In the genomic region with DNA sequence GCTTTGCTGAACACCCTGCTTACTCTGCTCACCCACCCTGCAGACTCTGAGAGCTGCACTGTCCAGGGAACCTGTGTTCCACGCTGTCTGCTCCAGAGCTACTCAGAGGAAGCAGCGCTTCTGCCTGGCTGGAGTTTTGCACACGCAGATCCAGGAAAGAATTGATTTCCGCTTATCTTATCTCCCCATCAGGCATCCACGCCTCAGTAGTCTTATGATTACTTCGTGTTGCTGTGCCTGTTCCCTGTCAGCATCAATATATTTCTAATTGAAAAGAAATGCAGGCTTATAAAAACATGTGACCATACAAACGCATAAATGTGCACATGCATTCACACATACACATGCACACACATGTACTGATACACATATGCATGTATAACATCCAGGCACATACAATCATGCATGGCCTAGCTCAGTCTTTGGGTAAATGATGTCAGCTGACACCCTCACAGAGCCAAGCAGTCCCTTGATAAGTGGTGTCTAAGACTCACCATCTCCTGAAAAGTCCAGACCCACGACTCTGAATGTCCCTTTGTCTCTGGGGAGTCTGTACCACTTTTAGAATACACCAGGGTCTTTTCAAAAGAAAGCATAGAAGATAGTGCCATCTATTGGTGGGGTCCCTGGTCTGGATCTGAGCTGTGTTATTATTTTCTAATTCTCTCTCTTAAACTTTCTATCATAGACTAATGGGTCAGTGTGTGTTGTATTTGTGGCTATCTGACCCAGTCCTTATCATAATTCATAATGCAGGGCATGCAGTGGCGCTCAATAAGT, we compare ENCODE assay signal across 19 mouse cellular contexts. TPM values are rescaled to one million over a fixed set of nuclear protein-coding genes. Genes with fewer than 3 reads are reported as not detected.
DNase-seq lines count a peak whose midpoint lies in the region; ATAC-seq lines count a peak whose summit lies in the region.
"Had no signal": no experiment of that assay in that cellular context is flagged by ENCODE, and none has a peak within 500 bp of the region (broad histone marks: within the 10 kb centered on the region; RNA-seq: fewer than 3 reads in every experiment).

No protein-coding gene starts in this region.

- peak overlapping the region; percentile 81; the same call in 1 of the 2 replicates for H3K27ac ChIP-seq in hindbrain, embryonic 10.5 days
- H3K27ac ChIP-seq in hindbrain, embryonic 12.5 days, result no peak overlapping the region
- 0 out of 2 replicates have a peak overlapping the region, but pooled peaks have one; percentile 12 for H3K27ac ChIP-seq in hindbrain, embryonic 14.5 days
- H3K27ac ChIP-seq in midbrain, embryonic 15.5 days, result 0 out of 2 replicates have a peak overlapping the region, but pooled peaks have one; percentile 23
- H3K27ac ChIP-seq in neural tube, embryonic 15.5 days (replicated peaks), result no peak overlapping the region
- H3K27ac ChIP-seq: heart, embryonic 13.5 days; intestine, embryonic 15.5 days; limb, embryonic 13.5 days; liver, embryonic 13.5 days; stomach, postnatal 0 days had no signal

- H3K4me3 ChIP-seq in hindbrain, embryonic 10.5 days, result no peak overlapping the region
- no peak overlapping the region for H3K4me3 ChIP-seq in hindbrain, embryonic 12.5 days
- H3K4me3 ChIP-seq in hindbrain, embryonic 14.5 days (replicated peaks; ENCODE audit: low read length), result no peak overlapping the region
- H3K4me3 ChIP-seq in midbrain, embryonic 15.5 days, result no peak overlapping the region
- no peak overlapping the region for H3K4me3 ChIP-seq in neural tube, embryonic 15.5 days (replicated peaks)
- H3K4me3 ChIP-seq: heart, embryonic 13.5 days; intestine, embryonic 15.5 days; limb, embryonic 13.5 days; liver, embryonic 13.5 days had no signal

- WGBS in hindbrain, embryonic 10.5 days, result 78% methylated on average over 9 of the region's 9 CpGs
- 61% methylated on average over 9 of the region's 9 CpGs for WGBS in hindbrain, embryonic 12.5 days
- WGBS in hindbrain, embryonic 14.5 days, result 56% methylated on average over 9 of the region's 9 CpGs
- WGBS in midbrain, embryonic 15.5 days, result 53% methylated on average over 9 of the region's 9 CpGs
- 58% methylated on average over 9 of the region's 9 CpGs for WGBS in neural tube, embryonic 15.5 days

- no peak overlapping the region for H3K9ac ChIP-seq in hindbrain, embryonic 12.5 days
- H3K9ac ChIP-seq in hindbrain, embryonic 14.5 days, result 0 out of 2 replicates have a peak overlapping the region, but pooled peaks have one; percentile 8
- H3K9ac ChIP-seq in midbrain, embryonic 15.5 days, result no peak overlapping the region
- no peak overlapping the region for H3K9ac ChIP-seq in neural tube, embryonic 15.5 days (replicated peaks)
- H3K9ac ChIP-seq: heart, embryonic 13.5 days; intestine, embryonic 15.5 days; limb, embryonic 13.5 days; liver, embryonic 13.5 days; lung, embryonic 14.5 days had no signal

- H3K4me1 ChIP-seq in hindbrain, embryonic 10.5 days (replicated peaks), result peaks cover 75% of the 10 kb centered on the region
- peaks cover 37% of the 10 kb centered on the region for H3K4me1 ChIP-seq in hindbrain, embryonic 12.5 days
- H3K4me1 ChIP-seq in hindbrain, embryonic 14.5 days (replicated peaks; ENCODE audit: control insufficient read depth, insufficient read depth, low read length), result peaks cover 17% of the 10 kb centered on the region
- H3K4me1 ChIP-seq in midbrain, embryonic 15.5 days, result peaks cover 41% of the 10 kb centered on the region
- peaks cover 17% of the 10 kb centered on the region for H3K4me1 ChIP-seq in neural tube, embryonic 15.5 days
- H3K4me1 ChIP-seq: intestine, embryonic 15.5 days; liver, embryonic 13.5 days had no signal

- no peaks in the 10 kb centered on the region for H3K9me3 ChIP-seq in hindbrain, embryonic 10.5 days
- no peaks in the 10 kb centered on the region for H3K9me3 ChIP-seq in hindbrain, embryonic 12.5 days (replicated peaks)
- no peaks in the 10 kb centered on the region for H3K9me3 ChIP-seq in hindbrain, embryonic 14.5 days (ENCODE audit: control insufficient read depth, low read length)
- H3K9me3 ChIP-seq in midbrain, embryonic 15.5 days, result no peaks in the 10 kb centered on the region
- H3K9me3 ChIP-seq in neural tube, embryonic 15.5 days (replicated peaks), result no peaks in the 10 kb centered on the region
- H3K9me3 ChIP-seq: heart, embryonic 13.5 days; intestine, embryonic 15.5 days; limb, embryonic 13.5 days; liver, embryonic 13.5 days had no signal

- no peak overlapping the region for H3K4me2 ChIP-seq in hindbrain, embryonic 12.5 days (replicated peaks)
- H3K4me2 ChIP-seq in hindbrain, embryonic 14.5 days (replicated peaks), result no peak overlapping the region
- H3K4me2 ChIP-seq in midbrain, embryonic 15.5 days, result no peak overlapping the region
- no peak overlapping the region for H3K4me2 ChIP-seq in neural tube, embryonic 15.5 days
- H3K4me2 ChIP-seq: heart, embryonic 13.5 days; intestine, embryonic 15.5 days; limb, embryonic 13.5 days; liver, embryonic 13.5 days; lung, embryonic 14.5 days had no signal

- no peak for ATAC-seq in hindbrain, embryonic 12.5 days (ENCODE audit: low FRiP score)
- no peak for ATAC-seq in hindbrain, embryonic 14.5 days (ENCODE audit: low FRiP score)
- ATAC-seq in midbrain, embryonic 15.5 days (replicated peaks), result no peak
- no peak for ATAC-seq in neural tube, embryonic 15.5 days (ENCODE audit: low FRiP score)
- ATAC-seq: intestine, embryonic 15.5 days had no signal

- H3K27me3 ChIP-seq in hindbrain, embryonic 10.5 days (ENCODE audit: insufficient read depth, poor library complexity, severe bottlenecking), result peaks cover 6% of the 10 kb centered on the region; the same call in 1 of the 2 replicates
- no peaks in the 10 kb centered on the region for H3K27me3 ChIP-seq in hindbrain, embryonic 12.5 days
- no peaks in the 10 kb centered on the region for H3K27me3 ChIP-seq in hindbrain, embryonic 14.5 days (ENCODE audit: control insufficient read depth, insufficient read depth, low read length)
- H3K27me3 ChIP-seq in midbrain, embryonic 15.5 days (replicated peaks), result no peaks in the 10 kb centered on the region
- H3K27me3 ChIP-seq in neural tube, embryonic 15.5 days (replicated peaks), result no peaks in the 10 kb centered on the region

- no peak for DNase-seq in hindbrain, embryonic 10.5 days (ENCODE audit: low spot score)
- peak; percentile 52 for DNase-seq in MN1 (ENCODE audit: low spot score)
- DNase-seq in hindbrain, embryonic 14.5 days (ENCODE audit: low spot score), result no peak
- DNase-seq in testis, postnatal 10 days (ENCODE audit: low spot score), result no peak
- DNase-seq: adrenal gland, postnatal 10 days; cerebellum, adult 11 months; cerebellum, postnatal 10 days; kidney, adult 9 months; kidney, postnatal 4 days; liver, embryonic 13.5 days; lung, embryonic 14.5 days; lung, postnatal 36 days had no signal

- H3K36me3 ChIP-seq in hindbrain, embryonic 10.5 days, result no peaks in the 10 kb centered on the region
- H3K36me3 ChIP-seq in hindbrain, embryonic 12.5 days, result no peaks in the 10 kb centered on the region
- H3K36me3 ChIP-seq in hindbrain, embryonic 14.5 days (replicated peaks; ENCODE audit: control insufficient read depth, insufficient read depth), result no peaks in the 10 kb centered on the region
- H3K36me3 ChIP-seq in midbrain, embryonic 15.5 days (replicated peaks), result no peaks in the 10 kb centered on the region
- no peaks in the 10 kb centered on the region for H3K36me3 ChIP-seq in neural tube, embryonic 15.5 days
- H3K36me3 ChIP-seq: heart, embryonic 13.5 days; intestine, embryonic 15.5 days; limb, embryonic 13.5 days; liver, embryonic 13.5 days had no signal

RNA-seq across cellular contexts. Expression of gene Rapgef1, which starts 47.4 kb away (rescaled TPM):
- 13.5 and 16.0 TPM in 2 replicates for polyA plus RNA-seq in hindbrain, embryonic 10.5 days (2016; fragmentation: Nextera tagmentation; extraction: Ambion mirVana)
- polyA plus RNA-seq in hindbrain, embryonic 12.5 days (2016; fragmentation: Nextera tagmentation; extraction: Ambion mirVana), result 22.7 and 24.7 TPM in 2 replicates
- polyA plus RNA-seq in hindbrain, embryonic 14.5 days (2014; fragmentation: Nextera tagmentation; extraction: Ambion mirVana), result 19.9 and 22.3 TPM in 2 replicates
- polyA plus RNA-seq in midbrain, embryonic 15.5 days (2015; fragmentation: Nextera tagmentation; extraction: Ambion mirVana), result 24.2 and 25.6 TPM in 2 replicates
- polyA plus RNA-seq in neural tube, embryonic 15.5 days (2015; fragmentation: Nextera tagmentation; extraction: Ambion mirVana), result 16.3 and 16.9 TPM in 2 replicates

Comparison
In these comparisons a context has a peak if more than half of its experiments do, and no peak if none do; other contexts are left out.
1. H3K27ac ChIP-seq: peak in hindbrain, embryonic 10.5 days (single experiment), hindbrain, embryonic 14.5 days (single experiment) and midbrain, embryonic 15.5 days (single experiment); none in hindbrain, embryonic 12.5 days (single experiment) and neural tube, embryonic 15.5 days (single experiment).